Mouse (Mus musculus): Measurements from ENCODE around the gene Slc39a9. TPM values are rescaled to one million over a fixed set of nuclear protein-coding genes. Genes with fewer than 3 reads are reported as not detected.

Gene Slc39a9
- total RNA-seq, 2 experiments from 2014 or later, result 37.6 to 40.6 TPM

GRCm38 (mm10) chr12:80653951-80654658 is 10.4 kb downstream of the Slc39a9 start:
- no peak for DNase-seq (ENCODE audit: low spot score in 2 of 2)

GRCm38 (mm10) chr12:80654659-80655025 is 11.0 kb downstream of the Slc39a9 start:
- DNase-seq (ENCODE audit: low spot score in 2 of 2), result no peak

GRCm38 (mm10) chr12:80658661-80659060 is 15.0 kb downstream of the Slc39a9 start:
- DNase-seq (ENCODE audit: low spot score in 2 of 2), result peak in 1 of 2 experiments; percentile 31

- DNase-seq (ENCODE audit: low spot score in 2 of 2), result no peak
These were observed 18.6 kb downstream of the Slc39a9 start for GRCm38 (mm10) chr12:80662322-80662721.

GRCm38 (mm10) chr12:80663935-80664334 is 20.3 kb downstream of the Slc39a9 start:
- no peak for DNase-seq (ENCODE audit: low spot score in 2 of 2)

GRCm38 (mm10) chr12:80668391-80668790 is 24.7 kb downstream of the Slc39a9 start:
- no peak for DNase-seq (ENCODE audit: low spot score in 2 of 2)

GRCm38 (mm10) chr12:80673170-80673569 is 29.5 kb downstream of the Slc39a9 start:
- DNase-seq (ENCODE audit: low spot score in 2 of 2), result peak in 1 of 2 experiments; percentile 81

GRCm38 (mm10) chr12:80681340-80681739 is 37.7 kb downstream of the Slc39a9 start:
- peak in 1 of 2 experiments; percentile 61 for DNase-seq (ENCODE audit: low spot score in 2 of 2)

GRCm38 (mm10) chr12:80683554-80683953 is 39.9 kb downstream of the Slc39a9 start:
- DNase-seq (ENCODE audit: low spot score in 2 of 2), result no peak

- no peak for DNase-seq (ENCODE audit: low spot score in 2 of 2)
These were observed 40.6 kb downstream of the Slc39a9 start for GRCm38 (mm10) chr12:80684316-80684715.

GRCm38 (mm10) chr12:80687788-80688211 is 44.1 kb downstream of the Slc39a9 start:
- peak in 1 of 2 experiments; percentile 47 for DNase-seq (ENCODE audit: low spot score in 2 of 2)

GRCm38 (mm10) chr12:80689696-80690095 is 46.0 kb downstream of the Slc39a9 start:
- DNase-seq (ENCODE audit: low spot score in 2 of 2), result no peak

GRCm38 (mm10) chr12:80691671-80692091 is 48.0 kb downstream of the Slc39a9 start:
- no peak for DNase-seq (ENCODE audit: low spot score in 2 of 2)

- DNase-seq (ENCODE audit: low spot score in 2 of 2), result peak in 1 of 2 experiments; percentile 23
These were observed 48.7 kb downstream of the Slc39a9 start, which contains the start of gene Plekhd1 for GRCm38 (mm10) chr12:80692269-80692972. TSS of gene Plekhd1 (plus strand) at chr12:80692591.

- DNase-seq (ENCODE audit: low spot score in 2 of 2), result no peak
These were observed 50.0 kb downstream of the Slc39a9 start for GRCm38 (mm10) chr12:80693700-80694099.

GRCm38 (mm10) chr12:80695004-80695403 is 51.3 kb downstream of the Slc39a9 start:
- DNase-seq (ENCODE audit: low spot score in 2 of 2), result no peak

GRCm38 (mm10) chr12:80698526-80699143 is 55.0 kb downstream of the Slc39a9 start:
- no peak for DNase-seq (ENCODE audit: low spot score in 2 of 2)

- no peak for DNase-seq (ENCODE audit: low spot score in 2 of 2)
These were observed 55.5 kb downstream of the Slc39a9 start for GRCm38 (mm10) chr12:80699144-80699531.

- DNase-seq (ENCODE audit: low spot score in 2 of 2), result no peak
These were observed 57.6 kb downstream of the Slc39a9 start for GRCm38 (mm10) chr12:80701332-80701731.

- no peak for DNase-seq (ENCODE audit: low spot score in 2 of 2)
These were observed 62.7 kb downstream of the Slc39a9 start for GRCm38 (mm10) chr12:80706208-80706914.

GRCm38 (mm10) chr12:80706915-80707604 is 63.4 kb downstream of the Slc39a9 start:
- peak in 1 of 2 experiments; percentile 31 for DNase-seq (ENCODE audit: low spot score in 2 of 2)
